Comparison of ENCODE assay signal across 8 mouse cellular contexts in the genomic region with DNA sequence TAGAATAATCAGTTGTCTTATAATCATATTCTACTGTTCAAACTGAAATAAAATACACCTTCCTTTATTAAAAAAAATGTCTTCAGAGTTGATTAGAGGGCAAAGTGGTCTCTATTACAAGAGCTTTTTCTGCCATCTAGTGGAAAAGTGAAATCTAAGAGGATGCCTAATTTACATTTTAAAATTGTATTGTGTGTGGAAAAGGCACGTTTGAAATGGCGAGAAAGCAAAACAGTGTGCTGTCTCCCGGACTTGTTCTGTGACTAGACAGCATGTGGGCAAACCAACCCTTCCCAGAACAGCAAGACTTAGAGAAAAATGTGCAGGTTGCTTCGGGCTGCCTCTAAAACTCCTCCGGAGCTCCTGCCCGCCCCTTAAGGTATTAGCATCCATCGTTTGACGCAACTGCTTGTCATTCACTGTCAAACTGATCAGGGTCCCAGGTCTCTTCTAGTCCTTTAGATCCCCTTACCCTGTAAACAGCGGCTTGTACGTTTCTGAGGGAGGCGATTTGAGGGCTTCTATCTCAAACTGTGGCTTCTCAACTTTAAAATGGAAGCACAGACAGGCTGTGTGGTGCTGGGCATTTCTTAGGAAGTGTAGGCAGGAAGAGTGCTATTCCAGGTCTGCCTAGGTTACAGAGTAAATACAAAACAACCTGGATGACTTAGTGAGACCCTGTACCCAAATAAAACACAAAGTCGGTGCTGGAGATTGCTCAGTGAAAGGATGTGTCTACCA. TPM values are rescaled to one million over a fixed set of nuclear protein-coding genes. Genes with fewer than 3 reads are reported as not detected.
DNase-seq lines count a peak whose midpoint lies in the region; ATAC-seq and TF ChIP-seq lines count a peak whose summit lies in the region.

No protein-coding gene starts in this region.

- H3K36me3 ChIP-seq in heart, embryonic 12.5 days = no peaks in the 10 kb centered on the region
- no peaks in the 10 kb centered on the region for H3K36me3 ChIP-seq in heart, postnatal 0 days (replicated peaks; ENCODE audit: control insufficient read depth, insufficient read depth, low read length)
- no peaks in the 10 kb centered on the region for H3K36me3 ChIP-seq in midbrain, embryonic 13.5 days

- CTCF ChIA-PET in Patski (lab: Charles Lee) = interaction anchor here (1.4 to 1.9 kb wide), 2 partner anchors 11 to 13 kb away, joined by 5 read pairs; no protein-coding TSS in a partner anchor

- no peak for ATAC-seq in heart, embryonic 12.5 days (ENCODE audit: insufficient number of reproducible peaks, low FRiP score)
- ATAC-seq in Patski = peak; percentile 37
- no peak for ATAC-seq in heart, postnatal 0 days (ENCODE audit: insufficient read depth, low read depth)
- ATAC-seq in midbrain, embryonic 13.5 days = peak; percentile 48

- peaks cover 6% of the 10 kb centered on the region; the same call in 1 of the 2 replicates for H3K9me3 ChIP-seq in heart, embryonic 12.5 days (replicated peaks)
- no peaks in the 10 kb centered on the region for H3K9me3 ChIP-seq in heart, postnatal 0 days (replicated peaks; ENCODE audit: control insufficient read depth, low read length)
- H3K9me3 ChIP-seq in midbrain, embryonic 13.5 days = no peaks in the 10 kb centered on the region

- peak; percentile 58 for TF ChIP-seq CTCF in Patski (IDR thresholded peaks at IDR 0.05)
- TF ChIP-seq CTCF in heart, postnatal 0 days (IDR thresholded peaks at IDR 0.05; ENCODE audit: low read depth) = peak; percentile 58

- peaks cover 24% of the 10 kb centered on the region for H3K4me1 ChIP-seq in heart, embryonic 12.5 days (replicated peaks)
- peaks cover 8% of the 10 kb centered on the region; the same call in 1 of the 2 replicates for H3K4me1 ChIP-seq in heart, postnatal 0 days (ENCODE audit: control insufficient read depth, insufficient read depth)
- H3K4me1 ChIP-seq in midbrain, embryonic 13.5 days (replicated peaks) = 0 out of 2 replicates have a peak, but pooled peaks cover 2% of the 10 kb centered on the region

- no peak for TF ChIP-seq EP300 in heart, postnatal 0 days (IDR thresholded peaks at IDR 0.05; ENCODE audit: low read depth)

- peak overlapping the region; percentile 34 for H3K4me3 ChIP-seq in heart, embryonic 12.5 days
- H3K4me3 ChIP-seq in heart, postnatal 0 days (ENCODE audit: low read depth, low read length) = peak overlapping the region; percentile 13; the same call in 1 of the 2 replicates
- H3K4me3 ChIP-seq in midbrain, embryonic 13.5 days (replicated peaks) = peak overlapping the region; percentile 32

- H3K9ac ChIP-seq in heart, embryonic 12.5 days = no peak overlapping the region
- no peak overlapping the region for H3K9ac ChIP-seq in heart, postnatal 0 days (replicated peaks; ENCODE audit: low read depth, low read length)
- peak overlapping the region; percentile 56; the same call in 1 of the 2 replicates for H3K9ac ChIP-seq in midbrain, embryonic 13.5 days (replicated peaks)

- POLR2A ChIA-PET in Patski (lab: Charles Lee) = no interaction called here

- H3K27me3 ChIP-seq in heart, embryonic 12.5 days (replicated peaks) = no peaks in the 10 kb centered on the region
- H3K27me3 ChIP-seq in Patski = no peaks in the 10 kb centered on the region
- H3K27me3 ChIP-seq in heart, postnatal 0 days (ENCODE audit: control insufficient read depth, insufficient read depth, low read length) = no peaks in the 10 kb centered on the region
- H3K27me3 ChIP-seq in midbrain, embryonic 13.5 days = no peaks in the 10 kb centered on the region

- peak overlapping the region; percentile 65 for H3K4me2 ChIP-seq in heart, embryonic 12.5 days
- H3K4me2 ChIP-seq in heart, postnatal 0 days (ENCODE audit: low read depth, low read length) = peak overlapping the region; percentile 52
- peak overlapping the region; percentile 52 for H3K4me2 ChIP-seq in midbrain, embryonic 13.5 days (replicated peaks)

- no peak overlapping the region for H3K27ac ChIP-seq in heart, embryonic 12.5 days (ENCODE audit: poor library complexity, severe bottlenecking)
- H3K27ac ChIP-seq in heart, postnatal 0 days (ENCODE audit: low read depth) = no peak overlapping the region
- H3K27ac ChIP-seq in midbrain, embryonic 13.5 days = no peak overlapping the region

- in situ Hi-C loops in Patski (cut with MboI; ENCODE audit: low pct_unique_long_range_greater_than_20kb) = loop anchor here (25.0 kb wide), 2 partner anchors 1460 to 1685 kb away; no protein-coding TSS in a partner anchor

- DNase-seq in heart, adult 9 months (ENCODE audit: low spot score in 2 of 2) = no peak
- no peak for DNase-seq in Patski (ENCODE audit: low read depth, low spot score)
- peak; percentile 35 for DNase-seq in heart, postnatal 0 days (ENCODE audit: low spot score)
- no peak for DNase-seq in adrenal gland, postnatal 10 days
- no peak for DNase-seq in ovary, postnatal 14 days (ENCODE audit: low spot score)
- no peak for DNase-seq in adrenal gland, postnatal 14 days

- 38% methylated on average over 12 of the region's 12 CpGs for WGBS in heart, embryonic 12.5 days
- 31% methylated on average over 12 of the region's 12 CpGs for WGBS in heart, postnatal 0 days
- 43% methylated on average over 12 of the region's 12 CpGs for WGBS in midbrain, embryonic 13.5 days

RNA-seq across cellular contexts. Expression of gene Mzt1, which starts 23.4 kb away (rescaled TPM):
- polyA plus RNA-seq in heart, embryonic 12.5 days (2016; fragmentation: Nextera tagmentation; extraction: Ambion mirVana) = 104 and 105 TPM in 2 replicates
- polyA plus RNA-seq in Patski (2021) = 40.5 TPM
- total RNA-seq in heart, postnatal 0 days (2014; rRNA removed; ENCODE audit: low replicate concordance) = 64.1 and 79.9 TPM in 2 replicates
- polyA plus RNA-seq in heart, postnatal 0 days (2015; fragmentation: Nextera tagmentation; extraction: Ambion mirVana) = 82.2 and 84.6 TPM in 2 replicates
- polyA plus RNA-seq in midbrain, embryonic 13.5 days (2015; fragmentation: Nextera tagmentation; extraction: Ambion mirVana) = 134 and 147 TPM in 2 replicates
- 10 to 100 TPM; 30.3 to 30.7 TPM for total RNA-seq in adrenal gland, postnatal 10 days (2021)
- 25.3 and 29.9 TPM in 2 replicates for total RNA-seq in adrenal gland, postnatal 14 days (2021)

RNA-seq across cellular contexts. Expression of gene Bora, which starts 23.5 kb away (rescaled TPM):
- polyA plus RNA-seq in heart, embryonic 12.5 days (2016; fragmentation: Nextera tagmentation; extraction: Ambion mirVana) = 47.0 and 48.5 TPM in 2 replicates
- 8.5 TPM for polyA plus RNA-seq in Patski (2021)
- total RNA-seq in heart, postnatal 0 days (2014; rRNA removed; ENCODE audit: low replicate concordance) = 8.0 and 10.7 TPM in 2 replicates
- 11.3 and 12.3 TPM in 2 replicates for polyA plus RNA-seq in heart, postnatal 0 days (2015; fragmentation: Nextera tagmentation; extraction: Ambion mirVana)
- polyA plus RNA-seq in midbrain, embryonic 13.5 days (2015; fragmentation: Nextera tagmentation; extraction: Ambion mirVana) = 27.0 and 31.6 TPM in 2 replicates
- total RNA-seq in adrenal gland, postnatal 10 days (2021) = 1 to 10 TPM; 6.1 to 9.6 TPM
- total RNA-seq in adrenal gland, postnatal 14 days (2021) = 4.9 and 5.9 TPM in 2 replicates

RNA-seq across cellular contexts. Expression of gene Rpl36a-ps1, which starts 28.4 kb away (rescaled TPM):
- 0.87 and 1.1 TPM in 2 replicates for polyA plus RNA-seq in heart, embryonic 12.5 days (2016; fragmentation: Nextera tagmentation; extraction: Ambion mirVana)
- polyA plus RNA-seq in Patski (2021) = 0.30 TPM
- not detected in 2 replicates for total RNA-seq in heart, postnatal 0 days (2014; rRNA removed; ENCODE audit: low replicate concordance)
- 1.7 and 1.8 TPM in 2 replicates for polyA plus RNA-seq in heart, postnatal 0 days (2015; fragmentation: Nextera tagmentation; extraction: Ambion mirVana)
- polyA plus RNA-seq in midbrain, embryonic 13.5 days (2015; fragmentation: Nextera tagmentation; extraction: Ambion mirVana) = 1.2 and 2.2 TPM in 2 replicates
- 1 to 10 TPM; 3.8 to 7.0 TPM for total RNA-seq in adrenal gland, postnatal 10 days (2021)
- total RNA-seq in adrenal gland, postnatal 14 days (2021) = 4.0 and 6.8 TPM in 2 replicates

Comparison
In these comparisons a context has a peak if more than half of its experiments do, and no peak if none do; other contexts are left out.
1. ATAC-seq: peak in Patski (single experiment) and midbrain, embryonic 13.5 days (single experiment); none in heart, embryonic 12.5 days (single experiment) and heart, postnatal 0 days (single experiment).
2. Peak in every context shown above with its lines, with median percentiles within 50 percentile points of each other: H3K4me2 ChIP-seq and H3K4me3 ChIP-seq.